Mouse (Mus musculus) small intestine, adult 2 months (tissue): ENCODE measurements around the gene Enc1. TPM values are rescaled to one million over a fixed set of nuclear protein-coding genes. Genes with fewer than 3 reads are reported as not detected.

Experiments
- H3K27ac ChIP-seq: fragments of 200-500 bp; 2 replicates; pipeline ENCODE4 v1.5.1; 2012; ENCODE audit warnings: low read depth, low read length, control low read depth, inconsistent platforms; ENCODE audit not compliant: insufficient read depth
- H3K27me3 ChIP-seq: fragments of 200-500 bp; 2 replicates; pipeline ENCODE4 v1.6.1; 2012; ENCODE audit warnings: mild to moderate bottlenecking, moderate library complexity, low read length, inconsistent platforms; ENCODE audit not compliant: control insufficient read depth, insufficient read depth
- H3K36me3 ChIP-seq: fragments of 200-500 bp; 2 replicates; pipeline ENCODE4 v1.6.1; 2012; ENCODE audit warnings: mild to moderate bottlenecking, low read length, control low read depth, inconsistent platforms; ENCODE audit not compliant: control insufficient read depth, insufficient read depth
- H3K4me1 ChIP-seq: fragments of 200-500 bp; 2 replicates; pipeline ENCODE4 v1.6.1; 2012; ENCODE audit warnings: low read length, inconsistent platforms, mixed read lengths; ENCODE audit not compliant: control insufficient read depth, insufficient read depth, insufficient read length
- H3K4me3 ChIP-seq: fragments of 200-500 bp; 2 replicates; pipeline ENCODE4 v1.5.1; 2012; ENCODE audit warnings: low read depth, mild to moderate bottlenecking, control low read depth, inconsistent platforms, low read length, moderate library complexity
- CTCF ChIP-seq: fragments of 200-500 bp; IDR thresholded peaks from 2 replicates; pipeline ENCODE4 v1.5.1; 2012; ENCODE audit warnings: low read depth, mild to moderate bottlenecking, control low read depth, inconsistent platforms, low read length, moderate library complexity, mixed read lengths; ENCODE audit not compliant: insufficient replicate concordance, insufficient read length; ENCODE audit errors: extremely low read depth
- POLR2A ChIP-seq: fragments of 200-500 bp; IDR thresholded peaks from 2 replicates; pipeline ENCODE4 v1.6.1; 2012; ENCODE audit warnings: low read depth, mild to moderate bottlenecking, control low read depth, inconsistent platforms, low read length, moderate library complexity
- WGBS: fragments of 180-500 bp; shearing (Covaris S2); methylation state at CpG from one replicate; pipeline ENCODE4 v1.1.7; 2018; 5-methylcytosine and 5-hydroxymethylcytosine counted together
- polyA plus RNA-seq: library from polyadenylated mRNA; depleted of rRNA; stranded (reverse); fragments of >200 nt; gene quantifications from 2 replicates; pipeline ENCODE4 v1.2.3, GENCODE M21; 2012

The Enc1 gene
- polyA plus RNA-seq, 1 experiment, result 4.6 TPM

DNA sequence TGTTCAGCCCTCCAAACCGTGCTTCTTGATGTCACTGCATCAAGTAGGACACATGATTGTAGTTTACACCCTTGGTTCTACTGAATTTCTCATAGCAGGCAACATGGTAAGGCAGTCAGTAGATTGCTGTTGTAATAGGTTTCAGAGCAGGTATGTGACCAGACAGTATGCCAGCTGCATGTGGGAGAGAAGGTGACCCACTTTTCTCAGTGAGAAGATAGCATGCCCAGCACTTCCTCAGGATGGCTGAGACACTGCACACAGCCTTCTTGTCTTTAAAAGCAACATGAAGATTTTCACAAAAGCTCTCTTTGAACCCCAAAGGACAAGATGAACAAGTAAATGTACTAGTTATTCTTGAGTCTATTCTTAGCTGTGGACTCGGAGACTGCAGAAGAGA lies 29.8 kb downstream of the Enc1 start:
- WGBS, result 60% methylated on average over 2 of the region's 2 CpGs
- Histone ChIP-seq H3K4me3 (no peak overlapping the region), H3K27ac (no peak overlapping the region), H3K36me3 (no peaks in the 10 kb centered on the region), H3K4me1 (no peaks in the 10 kb centered on the region), H3K27me3 (no peaks in the 10 kb centered on the region)
- TF ChIP-seq CTCF (no peak), POLR2A (no peak)

DNA sequence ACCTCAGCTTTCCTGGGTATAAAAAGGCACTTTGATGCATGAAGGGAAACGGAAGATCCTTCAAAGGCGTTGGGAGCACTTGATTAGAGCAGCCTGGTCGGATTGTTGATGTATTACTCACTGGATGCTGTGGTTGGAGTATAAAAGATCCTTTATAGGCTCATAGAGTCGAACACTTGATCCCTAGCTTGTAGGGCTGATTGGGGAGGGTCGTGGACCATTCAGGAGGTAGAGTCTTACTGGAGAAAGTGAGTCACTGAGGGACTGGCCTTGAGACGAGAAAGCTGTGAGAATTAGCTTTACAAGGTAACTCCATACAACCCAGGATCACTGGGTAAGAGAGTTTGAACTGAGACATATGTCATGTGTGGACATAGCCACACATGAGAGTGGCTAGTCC lies 30.7 kb downstream of the Enc1 start:
- 73% methylated on average over 6 of the region's 6 CpGs for WGBS
- no peak for TF ChIP-seq POLR2A
- TF ChIP-seq CTCF, result no peak
- Histone ChIP-seq H3K27ac (no peak overlapping the region), H3K27me3 (no peaks in the 10 kb centered on the region), H3K4me3 (no peak overlapping the region), H3K4me1 (no peaks in the 10 kb centered on the region), H3K36me3 (no peaks in the 10 kb centered on the region)

DNA sequence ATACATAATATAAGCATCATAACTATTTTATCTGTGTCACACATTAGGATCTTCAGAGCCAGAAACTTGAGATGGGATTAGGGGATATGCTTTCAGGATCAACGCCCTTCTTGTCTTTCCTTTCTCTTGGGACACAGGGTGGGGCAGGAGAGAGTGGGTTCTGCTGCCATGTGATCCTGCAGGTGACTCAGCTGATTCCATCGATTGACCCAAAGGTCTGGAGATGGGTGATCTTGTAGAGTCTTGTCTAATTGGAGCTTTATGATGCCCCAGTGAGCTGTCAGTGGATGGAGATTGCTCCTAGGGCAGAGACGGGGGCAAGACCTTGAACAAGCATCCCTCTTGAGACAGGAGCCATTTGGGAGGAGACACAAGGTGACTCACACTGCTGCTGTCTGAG lies 33.9 kb downstream of the Enc1 start:
- TF ChIP-seq POLR2A, result no peak
- TF ChIP-seq CTCF, result no peak

DNA sequence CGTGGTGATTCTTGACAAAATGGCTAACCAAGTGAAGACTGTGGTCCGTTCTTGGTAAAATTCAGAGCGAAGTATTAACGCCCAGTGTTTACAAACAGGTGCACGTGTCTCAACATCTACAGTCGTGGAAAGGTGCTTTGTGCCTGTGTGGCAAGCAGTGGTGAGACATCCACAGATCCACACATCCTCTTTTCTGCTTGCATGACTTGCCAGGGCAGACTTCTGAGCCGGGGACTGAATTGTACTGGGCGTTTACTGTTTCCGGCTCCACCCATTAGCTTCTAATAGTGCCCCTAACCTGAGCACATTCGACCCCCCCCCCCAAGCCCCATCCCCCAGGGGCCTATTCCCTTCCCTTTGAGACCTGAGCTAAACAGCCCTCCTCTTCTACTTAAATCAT lies 34.6 kb downstream of the Enc1 start:
- Histone ChIP-seq H3K4me3 (no peak overlapping the region), H3K27me3 (no peaks in the 10 kb centered on the region), H3K36me3 (no peaks in the 10 kb centered on the region), H3K27ac (no peak overlapping the region), H3K4me1 (no peaks in the 10 kb centered on the region)
- 62% methylated on average over 10 of the region's 10 CpGs for WGBS
- TF ChIP-seq CTCF, result no peak
- TF ChIP-seq POLR2A, result no peak

More for the DNA sequence above, 33.9 kb downstream of the Enc1 start:
- H3K4me3 ChIP-seq, result no peak overlapping the region
- no peak overlapping the region for H3K27ac ChIP-seq
- H3K36me3 ChIP-seq, result no peaks in the 10 kb centered on the region
- no peaks in the 10 kb centered on the region for H3K4me1 ChIP-seq
- no peaks in the 10 kb centered on the region for H3K27me3 ChIP-seq
- WGBS, result 58% methylated on average over 3 of the region's 3 CpGs

DNA sequence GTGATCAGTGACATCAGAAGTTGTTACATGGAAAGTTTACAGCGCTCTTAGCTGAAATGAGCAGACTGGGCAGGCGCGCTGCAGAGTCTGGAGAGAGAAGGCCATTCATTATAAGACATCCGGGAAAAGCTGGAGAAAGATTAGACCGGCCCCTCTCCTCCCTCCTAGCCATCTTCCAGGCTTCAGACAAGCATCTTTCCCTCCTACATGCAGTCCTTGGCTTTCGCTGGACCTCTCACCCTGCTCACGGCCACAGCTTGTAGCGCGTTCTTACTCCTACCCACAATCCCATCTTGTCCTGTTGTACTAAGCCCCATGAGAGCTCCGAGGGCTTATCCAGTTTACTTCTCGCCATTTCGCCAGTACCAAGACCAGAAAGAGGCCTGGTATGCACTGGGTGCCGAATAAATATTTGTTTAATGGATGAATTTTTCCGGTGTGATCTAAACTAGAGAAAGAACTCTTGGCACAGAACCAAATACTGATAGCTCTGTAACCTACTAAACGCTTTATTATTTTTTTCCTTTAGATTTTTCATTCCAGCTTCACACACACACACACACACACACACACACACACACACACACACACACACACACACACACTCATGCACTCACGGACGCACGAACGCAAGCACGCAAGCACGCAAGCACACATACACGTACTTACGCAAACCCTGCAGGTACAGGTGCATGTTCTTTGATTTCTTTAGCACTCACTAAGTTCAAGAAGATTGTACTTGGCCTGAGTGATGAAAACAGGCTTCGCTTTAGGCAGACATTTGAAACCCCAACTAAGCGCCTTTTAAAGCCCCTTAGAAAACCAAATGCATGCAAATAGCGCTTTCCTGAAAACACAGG lies 41.4 kb downstream of the Enc1 start:
- H3K27me3 ChIP-seq, result no peaks in the 10 kb centered on the region
- H3K27ac ChIP-seq, result no peak overlapping the region
- TF ChIP-seq CTCF (no peak), POLR2A (no peak)
- 44% methylated on average over 26 of the region's 26 CpGs for WGBS
- no peaks in the 10 kb centered on the region for H3K36me3 ChIP-seq
- no peak overlapping the region for H3K4me3 ChIP-seq
- H3K4me1 ChIP-seq, result peaks cover 4% of the 10 kb centered on the region; the same call in 1 of the 2 replicates

DNA sequence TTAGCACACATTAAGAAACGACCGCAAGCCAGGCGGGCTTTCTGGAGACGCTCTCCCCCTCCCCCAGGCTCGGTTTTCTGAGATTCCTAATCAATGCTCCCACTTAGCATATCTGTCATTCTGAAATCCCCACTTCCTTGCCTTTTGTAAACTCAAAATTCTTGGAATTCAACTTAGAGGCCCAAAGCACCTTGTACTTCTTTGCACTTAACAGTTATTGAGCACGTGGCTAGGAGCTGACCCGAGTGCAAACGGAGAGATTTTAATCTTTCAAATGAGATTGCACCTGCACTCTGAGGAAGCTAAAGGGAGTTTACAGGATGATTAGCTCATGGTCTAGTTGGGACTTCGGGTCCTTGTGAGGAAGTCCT lies 42.0 kb downstream of the Enc1 start:
- WGBS, result 22% methylated on average over 9 of the region's 9 CpGs
- no peak overlapping the region for H3K4me3 ChIP-seq
- no peaks in the 10 kb centered on the region for H3K36me3 ChIP-seq
- peaks cover 4% of the 10 kb centered on the region; the same call in 1 of the 2 replicates for H3K4me1 ChIP-seq
- no peak overlapping the region for H3K27ac ChIP-seq
- TF ChIP-seq CTCF, result no peak
- TF ChIP-seq POLR2A, result no peak
- H3K27me3 ChIP-seq, result no peaks in the 10 kb centered on the region

DNA sequence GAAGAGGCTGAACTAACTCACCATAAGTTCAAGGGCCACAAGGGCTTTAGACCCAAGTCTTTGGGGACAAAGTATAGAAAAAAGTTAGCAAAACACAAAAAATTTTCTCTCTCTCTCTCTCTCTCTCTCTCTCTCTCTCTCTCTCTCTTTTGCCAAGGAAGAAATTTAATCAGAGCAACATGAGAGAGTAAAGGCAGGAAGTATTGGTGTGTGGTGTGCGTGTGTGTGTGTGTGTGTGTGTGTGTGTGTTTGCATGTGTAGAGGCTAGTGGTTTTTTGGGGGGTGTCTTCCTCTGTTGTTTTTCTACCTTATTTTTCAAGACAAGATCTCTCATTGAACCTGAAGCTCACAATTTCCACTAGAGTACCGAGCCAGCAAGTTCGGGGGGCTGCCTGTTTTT lies 46.1 kb downstream of the Enc1 start:
- Histone ChIP-seq H3K27me3 (no peaks in the 10 kb centered on the region), H3K4me3 (no peak overlapping the region), H3K27ac (no peak overlapping the region), H3K4me1 (peaks cover 4% of the 10 kb centered on the region; the same call in 1 of the 2 replicates), H3K36me3 (no peaks in the 10 kb centered on the region)
- TF ChIP-seq CTCF, result no peak
- no peak for TF ChIP-seq POLR2A
- 92% methylated on average over 3 of the region's 3 CpGs for WGBS
